Mouse (Mus musculus): ENCODE results near the gene Rnaseh2a.

DNA sequence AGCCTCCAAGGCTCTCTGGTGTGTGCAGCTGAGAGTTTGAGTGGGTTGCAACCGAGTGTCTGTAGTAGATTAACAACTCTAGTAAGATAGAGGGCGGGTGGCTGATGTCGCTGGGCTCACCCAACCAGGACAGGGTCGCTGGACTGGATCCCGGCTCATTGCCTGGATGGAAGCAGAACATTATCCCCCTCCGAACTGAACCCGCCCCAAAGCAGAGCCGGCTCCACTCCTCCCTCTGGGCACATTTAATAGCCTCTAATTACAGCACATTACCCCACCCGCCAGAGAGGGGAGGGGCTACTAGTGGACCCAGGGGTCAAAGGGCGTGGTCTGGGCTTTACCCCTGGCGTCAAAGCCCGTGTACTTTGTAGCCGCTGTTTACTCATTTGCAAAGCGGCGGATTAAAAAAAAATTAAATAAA is 19.8 kb upstream of the Rnaseh2a start:
- TF ChIP-seq POLR2A (IDR thresholded peaks at IDR 0.05; ENCODE audit: control insufficient read depth, low read depth, low read length) (no peak), CTCF (IDR thresholded peaks at IDR 0.05; ENCODE audit: control insufficient read depth, insufficient read depth, insufficient replicate concordance, low read depth, low read length) (no peak)
